Mouse (Mus musculus) heart, postnatal 0 days (tissue): ENCODE measurements around the gene Neurl2. TPM values are rescaled to one million over a fixed set of nuclear protein-coding genes. Genes with fewer than 3 reads are reported as not detected.

Experiments used
- ATAC-seq: fragments of 200-750 bp; cut with Nextera tagmentation; 2 replicates; pipeline ENCODE4 v1.8.0; 2017; ENCODE audit warnings: low read depth, moderate number of reproducible peaks, moderate library complexity; ENCODE audit not compliant: insufficient read depth
- DNase-seq: peaks from one replicate; pipeline ENCODE4 v3.0.0-alpha.2; 2016; ENCODE audit warnings: low spot score
- H3K27ac ChIP-seq: fragments of 300-500 bp; sonication (generic); 2 replicates; pipeline ENCODE4 v1.5.1; 2014; ENCODE audit warnings: low read depth, mild to moderate bottlenecking
- H3K27me3 ChIP-seq: fragments of 300-500 bp; sonication (generic); 2 replicates; pipeline ENCODE4 v1.6.1; 2014; ENCODE audit warnings: low read length, mixed read lengths; ENCODE audit not compliant: control insufficient read depth, insufficient read depth
- H3K36me3 ChIP-seq: fragments of 300-500 bp; sonication (generic); replicated peaks from 2 replicates; pipeline ENCODE4 v1.6.1; 2014; ENCODE audit warnings: low read length, mixed read lengths; ENCODE audit not compliant: control insufficient read depth, insufficient read depth
- H3K4me1 ChIP-seq: fragments of 300-500 bp; sonication (generic); 2 replicates; pipeline ENCODE4 v1.6.1; 2014; ENCODE audit warnings: antibody characterized with exemption; ENCODE audit not compliant: control insufficient read depth, insufficient read depth
- H3K4me2 ChIP-seq: fragments of 300-500 bp; sonication (generic); 2 replicates; pipeline ENCODE4 v1.6.1; 2014; ENCODE audit warnings: low read depth, mild to moderate bottlenecking, low read length, moderate library complexity
- H3K4me3 ChIP-seq: fragments of 300-500 bp; sonication (generic); 2 replicates; pipeline ENCODE4 v1.5.1; 2014; ENCODE audit warnings: low read depth, low read length
- H3K9ac ChIP-seq: fragments of 300-500 bp; sonication (generic); replicated peaks from 2 replicates; pipeline ENCODE4 v1.6.1; 2014; ENCODE audit warnings: low read depth, low read length, mixed read lengths
- H3K9me3 ChIP-seq: fragments of 300-500 bp; sonication (generic); replicated peaks from 2 replicates; pipeline ENCODE4 v1.6.1; 2016; ENCODE audit warnings: low read length; ENCODE audit not compliant: control insufficient read depth
- CTCF ChIP-seq: IDR thresholded peaks from 2 replicates; pipeline ENCODE4 v1.5.1; 2016; ENCODE audit warnings: antibody characterized with exemption, control low read depth, low read depth
- EP300 ChIP-seq: IDR thresholded peaks from 2 replicates; pipeline ENCODE4 v1.6.1; 2016; ENCODE audit warnings: antibody characterized with exemption, low read depth
- WGBS: fragments of 180-500 bp; shearing (Covaris S2); extraction: QIAGEN DNeasy Blood & Tissue Kit; methylation state at CpG from one replicate; pipeline ENCODE4 v1.1.7; 2014; 5-methylcytosine and 5-hydroxymethylcytosine counted together
- polyA plus RNA-seq: library from polyadenylated mRNA; unstranded; fragments of >200 nt; fragmentation: Nextera tagmentation; extraction: Ambion mirVana; gene quantifications from 2 replicates; pipeline ENCODE4 v1.2.1, GENCODE M21; 2015
- total RNA-seq: library from RNA; depleted of rRNA; stranded (reverse); fragments of >200 nt; gene quantifications from 2 replicates; pipeline ENCODE4 v1.2.3, GENCODE M21; 2014; ENCODE audit warnings: low replicate concordance

The Neurl2 gene
- total and polyA plus RNA-seq, 2 experiments from 2014 or later = 57.1 to 76.5 TPM

GRCm38 (mm10) chr2:164788411-164788810 lies 44.8 kb downstream of the Neurl2 start:
- Histone ChIP-seq H3K27ac (no peak overlapping the region), H3K4me3 (no peak overlapping the region), H3K36me3 (peaks cover 38% of the 10 kb centered on the region), H3K4me2 (no peak overlapping the region), H3K4me1 (peaks cover 22% of the 10 kb centered on the region), H3K27me3 (no peaks in the 10 kb centered on the region), H3K9ac (no peak overlapping the region), H3K9me3 (no peaks in the 10 kb centered on the region)
- ATAC-seq (no peak), DNase-seq (no peak)
- no peak for TF ChIP-seq CTCF
- TF ChIP-seq EP300 = no peak
- 60% methylated on average over 4 of the region's 4 CpGs for WGBS

GRCm38 (mm10) chr2:164787779-164788178 lies 45.5 kb downstream of the Neurl2 start:
- H3K36me3 ChIP-seq = peaks cover 35% of the 10 kb centered on the region
- TF ChIP-seq CTCF (no peak), EP300 (no peak)
- no peak for DNase-seq
- H3K4me2 ChIP-seq = 0 out of 2 replicates have a peak overlapping the region, but pooled peaks have one; percentile 86
- H3K9me3 ChIP-seq = no peaks in the 10 kb centered on the region
- no peak overlapping the region for H3K27ac ChIP-seq
- no peak overlapping the region for H3K4me3 ChIP-seq
- H3K27me3 ChIP-seq = no peaks in the 10 kb centered on the region
- H3K4me1 ChIP-seq = peaks cover 20% of the 10 kb centered on the region
- no peak overlapping the region for H3K9ac ChIP-seq
- WGBS = 82% methylated on average over 10 of the region's 10 CpGs
- no peak for ATAC-seq

- H3K9ac ChIP-seq = peak overlapping the region; percentile 77
- peak overlapping the region; percentile 76 for H3K4me3 ChIP-seq
- DNase-seq (no peak), ATAC-seq (no peak)
- WGBS = 68% methylated on average over 3 of the region's 3 CpGs
- peak overlapping the region; percentile 89 for H3K27ac ChIP-seq
- TF ChIP-seq EP300 (no peak), CTCF (no peak)
- peaks cover 20% of the 10 kb centered on the region for H3K4me1 ChIP-seq
- peaks cover 27% of the 10 kb centered on the region for H3K36me3 ChIP-seq
- H3K4me2 ChIP-seq = peak overlapping the region; percentile 86
- H3K27me3 ChIP-seq = no peaks in the 10 kb centered on the region
- no peaks in the 10 kb centered on the region for H3K9me3 ChIP-seq
Measured at GRCm38 (mm10) chr2:164787032-164787431, 46.2 kb downstream of the Neurl2 start.

GRCm38 (mm10) chr2:164786388-164786885 lies 46.8 kb downstream of the Neurl2 start:
- ATAC-seq (peak; percentile 12; the same call in 1 of the 2 replicates), DNase-seq (peak; percentile 43)
- no peaks in the 10 kb centered on the region for H3K9me3 ChIP-seq
- peak overlapping the region; percentile 89 for H3K27ac ChIP-seq
- peaks cover 20% of the 10 kb centered on the region for H3K4me1 ChIP-seq
- peak overlapping the region; percentile 76 for H3K4me3 ChIP-seq
- no peak for TF ChIP-seq EP300
- H3K27me3 ChIP-seq = no peaks in the 10 kb centered on the region
- 4% methylated on average over 15 of the region's 15 CpGs for WGBS
- H3K9ac ChIP-seq = peak overlapping the region; percentile 77
- peaks cover 21% of the 10 kb centered on the region for H3K36me3 ChIP-seq
- peak overlapping the region; percentile 86 for H3K4me2 ChIP-seq

- H3K4me2 ChIP-seq = peak within 1 kb of the TSS; percentile 86
- H3K9ac ChIP-seq = peak within 1 kb of the TSS; percentile 77
- ATAC-seq (peak; percentile 94), DNase-seq (peak; percentile 91)
- TF ChIP-seq EP300 = no peak
- TF ChIP-seq CTCF = peak; percentile 46
- H3K36me3 ChIP-seq = peaks cover 14% of the 10 kb centered on the region; the same call in 1 of the 2 replicates
- 1% methylated on average over 76 of the region's 89 CpGs for WGBS
- H3K27me3 ChIP-seq = no peaks in the 10 kb centered on the region
- peak within 1 kb of the TSS; percentile 76 for H3K4me3 ChIP-seq
- H3K9me3 ChIP-seq = no peaks in the 10 kb centered on the region
- H3K27ac ChIP-seq = peak within 1 kb of the TSS; percentile 89
- H3K4me1 ChIP-seq = peaks cover 20% of the 10 kb centered on the region
Measured at GRCm38 (mm10) chr2:164785481-164786387, 47.5 kb downstream of the Neurl2 start, which contains the start of gene Snx21. TSS of gene Snx21 (plus strand) at chr2:164785823.
